Mouse (Mus musculus) intestine, postnatal 0 days (tissue): ENCODE measurements around the gene Rps18. TPM values are rescaled to one million over a fixed set of nuclear protein-coding genes. Genes with fewer than 3 reads are reported as not detected.

Source experiments
- ATAC-seq: fragments of 200-750 bp; cut with Nextera tagmentation; 2 replicates; pipeline ENCODE4 v1.8.0; 2017; ENCODE audit warnings: mild to moderate bottlenecking, moderate TSS enrichment, moderate library complexity
- H3K27ac ChIP-seq: fragments of 300-500 bp; sonication (generic); 2 replicates; pipeline ENCODE4 v1.5.1; 2014; ENCODE audit warnings: mild to moderate bottlenecking, low read depth, low read length, moderate library complexity
- H3K27me3 ChIP-seq: fragments of 300-500 bp; sonication (generic); replicated peaks from 2 replicates; pipeline ENCODE4 v1.6.1; 2014; ENCODE audit warnings: low read length, mixed read lengths; ENCODE audit not compliant: control insufficient read depth, insufficient read depth
- H3K36me3 ChIP-seq: fragments of 300-500 bp; sonication (generic); 2 replicates; pipeline ENCODE4 v1.6.1; 2014; ENCODE audit warnings: mild to moderate bottlenecking, moderate library complexity; ENCODE audit not compliant: control insufficient read depth, insufficient read depth
- H3K4me1 ChIP-seq: fragments of 300-500 bp; sonication (generic); replicated peaks from 2 replicates; pipeline ENCODE4 v1.6.1; 2014; ENCODE audit warnings: antibody characterized with exemption, low read length, mixed read lengths; ENCODE audit not compliant: control insufficient read depth, insufficient read depth
- H3K4me2 ChIP-seq: fragments of 300-500 bp; sonication (generic); replicated peaks from 2 replicates; pipeline ENCODE4 v1.6.1; 2014; ENCODE audit warnings: low read depth, mild to moderate bottlenecking, moderate library complexity
- H3K4me3 ChIP-seq: fragments of 300-500 bp; sonication (generic); 2 replicates; pipeline ENCODE4 v1.5.1; 2014; ENCODE audit warnings: low read depth, low read length
- H3K9ac ChIP-seq: fragments of 300-500 bp; sonication (generic); 2 replicates; pipeline ENCODE4 v1.6.1; 2014; ENCODE audit warnings: mild to moderate bottlenecking, low read depth, low read length
- H3K9me3 ChIP-seq: fragments of 300-500 bp; sonication (generic); 2 replicates; pipeline ENCODE4 v1.6.1; 2016; ENCODE audit warnings: mixed run types; ENCODE audit not compliant: control insufficient read depth
- CTCF ChIP-seq: sonication (generic); IDR thresholded peaks from 2 replicates; pipeline ENCODE4 v1.5.1; 2016; ENCODE audit warnings: low read depth, mild to moderate bottlenecking, control low read depth, antibody characterized with exemption, moderate library complexity
- WGBS: fragments of 180-500 bp; shearing (Covaris S2); extraction: QIAGEN DNeasy Blood & Tissue Kit; methylation state at CpG from one replicate; pipeline ENCODE4 v1.1.7; 2014; 5-methylcytosine and 5-hydroxymethylcytosine counted together
- polyA plus RNA-seq: library from polyadenylated mRNA; unstranded; fragments of >200 nt; fragmentation: Nextera tagmentation; extraction: Ambion mirVana; gene quantifications from 2 replicates; pipeline ENCODE4 v1.2.1, GENCODE M21; 2015

Gene Rps18
- polyA plus RNA-seq, 1 experiment from 2014 or later, result 1,067 TPM

DNA sequence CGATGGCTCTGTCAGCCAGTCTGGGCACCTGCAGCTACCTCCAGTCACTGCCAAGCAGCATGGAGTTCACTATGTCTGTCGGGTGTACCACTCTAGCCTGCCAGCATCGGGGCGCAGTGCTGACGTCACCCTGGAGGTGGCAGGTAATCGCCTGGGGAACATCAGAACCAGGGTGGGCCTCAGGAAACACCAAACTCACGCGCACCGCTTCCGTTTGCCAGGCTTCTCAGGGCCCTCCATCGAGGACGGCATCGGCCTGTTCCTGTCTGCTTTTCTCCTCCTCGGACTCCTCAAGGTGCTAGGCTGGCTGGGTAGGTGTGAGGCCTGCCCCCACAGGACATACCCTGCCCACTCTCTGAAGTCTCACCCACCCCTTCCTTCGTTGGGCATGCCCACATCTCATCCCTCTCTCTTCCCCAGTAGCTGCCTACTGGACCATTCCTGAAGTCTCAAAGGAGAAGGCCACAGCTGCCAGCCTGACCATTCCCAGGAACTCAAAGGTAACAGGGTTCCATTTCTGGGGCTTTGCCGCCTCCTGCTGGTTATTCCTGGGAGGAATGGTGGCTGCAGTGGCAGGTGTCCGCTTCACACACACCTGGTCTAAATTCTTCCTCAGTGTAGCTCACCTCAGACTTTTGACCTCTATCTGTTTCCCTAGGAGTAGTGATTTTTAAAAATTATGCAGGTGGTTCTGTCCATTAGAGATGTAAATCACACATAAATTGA is 29.4 kb downstream of the Rps18 start:
- Histone ChIP-seq H3K36me3 (peaks cover 31% of the 10 kb centered on the region), H3K4me3 (no peak overlapping the region), H3K4me2 (no peak overlapping the region), H3K9me3 (no peaks in the 10 kb centered on the region), H3K9ac (no peak overlapping the region), H3K27ac (no peak overlapping the region), H3K4me1 (no peaks in the 10 kb centered on the region), H3K27me3 (no peaks in the 10 kb centered on the region)
- peak; percentile 71 for TF ChIP-seq CTCF
- 77% methylated on average over 17 of the region's 17 CpGs for WGBS
- no peak for ATAC-seq

DNA sequence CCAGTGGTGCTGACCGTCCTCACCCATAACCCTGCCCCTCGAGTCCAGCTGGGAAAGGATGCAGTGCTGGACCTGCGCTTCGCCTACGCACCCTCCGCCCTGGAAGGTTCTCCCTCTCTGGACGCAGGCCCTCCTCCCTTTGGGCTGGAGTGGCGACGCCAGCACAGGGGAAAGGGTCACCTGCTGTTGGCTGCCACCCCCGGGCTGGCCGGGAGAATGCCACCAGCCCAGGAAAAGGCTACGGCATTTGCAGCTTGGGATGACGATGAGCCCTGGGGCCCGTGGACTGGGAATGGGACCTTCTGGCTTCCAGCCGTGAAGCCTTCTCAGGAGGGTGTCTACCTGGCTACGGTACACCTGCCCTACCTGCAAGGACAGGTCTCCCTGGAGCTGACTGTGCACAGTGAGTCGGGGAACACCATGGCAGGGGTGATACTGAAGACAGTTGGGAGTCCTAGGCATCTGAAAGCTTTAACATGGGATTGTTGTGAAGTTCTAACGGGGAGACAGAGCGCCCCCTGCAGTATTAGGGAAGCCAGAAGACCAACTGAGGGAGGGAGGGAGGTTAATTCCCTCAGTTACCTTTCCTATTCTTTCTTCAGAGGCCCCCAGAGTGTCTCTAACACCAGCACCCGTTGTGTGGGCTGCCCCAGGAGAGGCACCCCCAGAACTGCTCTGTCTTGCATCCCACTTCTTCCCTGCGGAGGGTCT is 30.2 kb downstream of the Rps18 start:
- no peak overlapping the region for H3K27ac ChIP-seq
- H3K27me3 ChIP-seq, result no peaks in the 10 kb centered on the region
- TF ChIP-seq CTCF, result peak; percentile 39; the same call in 1 of the 2 replicates
- ATAC-seq, result no peak
- H3K4me3 ChIP-seq, result no peak overlapping the region
- H3K4me2 ChIP-seq, result no peak overlapping the region
- WGBS, result 88% methylated on average over 21 of the region's 21 CpGs
- H3K36me3 ChIP-seq, result peaks cover 31% of the 10 kb centered on the region
- no peaks in the 10 kb centered on the region for H3K4me1 ChIP-seq
- no peaks in the 10 kb centered on the region for H3K9me3 ChIP-seq
- no peak overlapping the region for H3K9ac ChIP-seq

DNA sequence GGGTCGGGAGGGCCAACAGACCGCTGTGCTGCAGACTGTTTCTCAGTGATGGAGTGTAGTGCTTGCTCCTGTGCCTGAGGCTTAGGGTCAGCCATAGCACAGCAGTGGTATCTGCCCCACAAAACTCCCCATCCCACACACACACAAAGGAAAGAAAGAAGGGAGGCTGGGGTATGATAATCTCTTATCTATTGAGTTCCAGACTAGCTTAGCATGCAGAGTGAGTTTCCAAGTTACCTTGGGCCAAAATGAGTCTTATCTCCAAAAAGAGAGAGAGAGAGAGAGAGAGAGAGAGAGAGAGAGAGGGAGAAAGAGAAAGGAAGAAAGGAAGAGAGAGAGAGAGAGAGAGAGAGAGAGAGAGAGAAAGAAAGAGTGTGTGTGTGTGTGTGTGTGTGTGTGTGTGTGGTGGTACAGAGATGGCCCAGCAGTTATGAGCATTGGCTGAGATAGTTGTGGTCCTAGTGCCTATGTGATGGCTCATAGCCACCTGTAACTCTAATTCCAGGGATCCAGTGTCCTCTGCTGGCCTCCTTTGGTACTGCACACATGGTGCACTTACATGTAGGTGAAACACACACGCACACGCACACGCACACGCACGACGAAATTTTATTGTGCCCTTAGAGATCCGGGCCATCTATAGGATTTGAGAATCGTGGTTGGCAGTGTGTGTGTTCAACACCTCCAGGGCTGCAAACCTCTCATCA is 31.1 kb downstream of the Rps18 start:
- WGBS, result 87% methylated on average over 10 of the region's 10 CpGs
- no peak overlapping the region for H3K4me2 ChIP-seq
- ATAC-seq, result no peak
- H3K9me3 ChIP-seq, result no peaks in the 10 kb centered on the region
- H3K27me3 ChIP-seq, result no peaks in the 10 kb centered on the region
- no peak overlapping the region for H3K27ac ChIP-seq
- no peak overlapping the region for H3K4me3 ChIP-seq
- H3K36me3 ChIP-seq, result peaks cover 31% of the 10 kb centered on the region
- TF ChIP-seq CTCF, result peak; percentile 69
- H3K9ac ChIP-seq, result no peak overlapping the region
- H3K4me1 ChIP-seq, result no peaks in the 10 kb centered on the region

DNA sequence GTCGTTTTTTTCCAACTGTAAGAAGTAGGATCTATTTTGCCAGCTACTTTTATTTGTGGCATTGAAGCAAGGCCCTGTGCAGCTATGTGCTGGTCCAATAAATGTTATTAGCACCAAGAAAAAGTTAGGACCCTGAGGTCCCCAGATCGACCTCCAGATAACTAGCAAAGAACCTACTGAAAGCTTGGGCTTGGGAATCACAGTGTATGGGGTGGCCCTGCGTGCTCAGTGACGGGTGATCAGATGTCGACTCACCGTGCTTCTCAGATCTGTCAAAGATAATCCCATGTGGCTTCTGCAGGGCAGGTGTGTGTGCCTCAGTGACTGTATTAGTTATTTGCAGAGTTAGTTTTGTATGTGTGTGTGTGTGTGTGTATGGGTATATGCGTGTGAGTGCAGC is 34.4 kb downstream of the Rps18 start:
- WGBS, result 87% methylated on average over 7 of the region's 7 CpGs
- Histone ChIP-seq H3K9ac (no peak overlapping the region), H3K27me3 (no peaks in the 10 kb centered on the region), H3K27ac (no peak overlapping the region), H3K36me3 (peaks cover 32% of the 10 kb centered on the region), H3K4me3 (no peak overlapping the region), H3K4me2 (no peak overlapping the region), H3K9me3 (no peaks in the 10 kb centered on the region), H3K4me1 (no peaks in the 10 kb centered on the region; the same call in 1 of the 2 replicates)
- TF ChIP-seq CTCF, result no peak
- no peak for ATAC-seq

DNA sequence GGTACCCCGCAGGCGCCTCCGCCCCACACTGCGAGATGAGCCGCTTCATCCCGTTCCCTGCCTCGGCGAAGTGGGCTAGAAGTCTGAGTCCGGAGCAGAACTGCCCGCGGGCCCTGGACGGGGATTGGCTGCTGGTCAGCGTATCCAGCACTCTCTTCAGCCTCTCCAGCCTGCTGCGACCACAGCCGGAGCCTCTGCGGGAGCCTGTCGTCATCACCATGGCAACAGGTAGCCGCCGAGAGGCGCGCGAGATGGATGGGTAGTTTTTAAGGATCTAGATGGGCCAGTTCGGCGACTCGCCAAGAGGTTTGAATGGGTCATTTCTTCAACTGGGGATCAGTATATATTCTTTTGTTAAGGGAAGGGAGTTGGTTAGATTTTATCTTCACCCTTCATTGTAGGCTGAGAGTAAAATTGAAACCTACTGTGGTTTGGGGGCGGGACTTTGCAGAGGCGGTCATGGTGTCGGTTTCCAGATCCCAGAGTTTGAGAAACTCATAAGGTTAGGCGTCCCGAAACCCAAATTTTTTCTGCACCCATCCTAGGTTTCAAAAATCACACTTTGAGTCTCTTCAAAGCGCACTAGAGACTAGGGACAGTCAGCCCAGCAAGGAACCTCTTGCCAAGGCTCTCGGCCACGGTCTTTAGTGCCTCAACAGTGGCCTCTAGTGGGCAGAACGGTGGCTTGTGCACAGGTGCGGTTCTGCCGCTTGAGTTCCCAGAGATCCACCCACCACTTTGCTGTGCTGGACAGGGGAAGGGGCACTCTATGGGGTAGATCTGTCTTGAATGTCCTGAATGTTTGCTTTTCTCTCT is 35.3 kb downstream of the Rps18 start:
- H3K27me3 ChIP-seq, result no peaks in the 10 kb centered on the region
- H3K4me1 ChIP-seq, result no peaks in the 10 kb centered on the region; the same call in 1 of the 2 replicates
- peak; percentile 6; the same call in 1 of the 2 replicates for ATAC-seq
- H3K36me3 ChIP-seq, result peaks cover 23% of the 10 kb centered on the region
- peak overlapping the region; percentile 85 for H3K4me3 ChIP-seq
- H3K4me2 ChIP-seq, result peak overlapping the region; percentile 96
- TF ChIP-seq CTCF, result peak; percentile 92
- H3K9me3 ChIP-seq, result no peaks in the 10 kb centered on the region
- under 1% methylated on average over 36 of the region's 36 CpGs for WGBS
- peak overlapping the region; percentile 70 for H3K9ac ChIP-seq
- H3K27ac ChIP-seq, result peak overlapping the region; percentile 88
